Mouse (Mus musculus): Measurements from ENCODE around the gene Efcab12. TPM values are rescaled to one million over a fixed set of nuclear protein-coding genes. Genes with fewer than 3 reads are reported as not detected.
"Not testable (repeated sequence)": the region's sequence is repeated elsewhere in the genome, so short reads cannot be mapped to it uniquely, and the experiment has no call there.

Efcab12 gene
- 2.2 and 3.1 TPM in 2 replicates for polyA plus RNA-seq (2015; fragmentation: Nextera tagmentation; extraction: Ambion mirVana)

GRCm38 (mm10) chr6:115838161-115838597 is at the start of gene Efcab12:
Gene Efcab12 (minus strand): TSS chr6:115838412.
- no peaks in the 10 kb centered on the region for H3K36me3 ChIP-seq (ENCODE audit: control insufficient read depth, insufficient read depth, low read length)
- peak within 1 kb of the TSS; percentile 69 for H3K27ac ChIP-seq (ENCODE audit: low read depth, low read length)
- under 1% methylated on average over 19 of the region's 19 CpGs for WGBS
- H3K27me3 ChIP-seq (replicated peaks; ENCODE audit: control insufficient read depth, insufficient read depth, low read length) = no peaks in the 10 kb centered on the region
- peak; percentile 95 for ATAC-seq
- H3K4me3 ChIP-seq (ENCODE audit: low read length) = peak within 1 kb of the TSS; percentile 45
- no peaks in the 10 kb centered on the region for H3K9me3 ChIP-seq (ENCODE audit: control insufficient read depth, low read length)
- H3K9ac ChIP-seq (ENCODE audit: low read depth, low read length) = peak within 1 kb of the TSS; percentile 59
- peaks cover 10% of the 10 kb centered on the region for H3K4me1 ChIP-seq (ENCODE audit: control insufficient read depth, insufficient read depth, low read depth, low read length)
- H3K4me2 ChIP-seq (ENCODE audit: low read length) = peak within 1 kb of the TSS; percentile 85

GRCm38 (mm10) chr6:115886894-115887293 is 48.7 kb upstream of the Efcab12 start:
- Histone ChIP-seq H3K9ac (ENCODE audit: low read depth, low read length) (no peak overlapping the region), H3K27ac (ENCODE audit: low read depth, low read length) (no peak overlapping the region), H3K4me1 (ENCODE audit: control insufficient read depth, insufficient read depth, low read depth, low read length) (peaks cover 14% of the 10 kb centered on the region), H3K36me3 (ENCODE audit: control insufficient read depth, insufficient read depth, low read length) (peaks cover 19% of the 10 kb centered on the region), H3K9me3 (ENCODE audit: control insufficient read depth, low read length) (peaks cover 3% of the 10 kb centered on the region; the same call in 1 of the 2 replicates), H3K4me3 (ENCODE audit: low read length) (no peak overlapping the region), H3K27me3 (replicated peaks; ENCODE audit: control insufficient read depth, insufficient read depth, low read length) (no peaks in the 10 kb centered on the region), H3K4me2 (ENCODE audit: low read length) (no peak overlapping the region)
- ATAC-seq = no peak
- WGBS = 81% methylated on average over 4 of the region's 4 CpGs

- H3K4me1 ChIP-seq (ENCODE audit: control insufficient read depth, insufficient read depth, low read depth, low read length) = no peaks in the 10 kb centered on the region
- ATAC-seq = no peak
- H3K4me2 ChIP-seq (ENCODE audit: low read length) = no peak overlapping the region
- H3K27me3 ChIP-seq (replicated peaks; ENCODE audit: control insufficient read depth, insufficient read depth, low read length) = no peaks in the 10 kb centered on the region
- H3K27ac ChIP-seq (ENCODE audit: low read depth, low read length) = no peak overlapping the region
- peaks cover 3% of the 10 kb centered on the region; the same call in 1 of the 2 replicates for H3K9me3 ChIP-seq (ENCODE audit: control insufficient read depth, low read length)
- no peak overlapping the region for H3K9ac ChIP-seq (ENCODE audit: low read depth, low read length)
- H3K4me3 ChIP-seq (ENCODE audit: low read length) = no peak overlapping the region
- peaks cover 22% of the 10 kb centered on the region for H3K36me3 ChIP-seq (ENCODE audit: control insufficient read depth, insufficient read depth, low read length)
Observed at GRCm38 (mm10) chr6:115884018-115884417, 45.8 kb upstream of the Efcab12 start.

GRCm38 (mm10) chr6:115880751-115881150 is 42.5 kb upstream of the Efcab12 start:
- H3K4me3 ChIP-seq (ENCODE audit: low read length) = no peak overlapping the region
- H3K9ac ChIP-seq (ENCODE audit: low read depth, low read length) = no peak overlapping the region
- H3K27me3 ChIP-seq (replicated peaks; ENCODE audit: control insufficient read depth, insufficient read depth, low read length) = no peaks in the 10 kb centered on the region
- no peaks in the 10 kb centered on the region for H3K4me1 ChIP-seq (ENCODE audit: control insufficient read depth, insufficient read depth, low read depth, low read length)
- 91% methylated on average over 8 of the region's 8 CpGs for WGBS
- no peak overlapping the region for H3K27ac ChIP-seq (ENCODE audit: low read depth, low read length)
- no peak overlapping the region for H3K4me2 ChIP-seq (ENCODE audit: low read length)
- peaks cover 12% of the 10 kb centered on the region for H3K36me3 ChIP-seq (ENCODE audit: control insufficient read depth, insufficient read depth, low read length)
- H3K9me3 ChIP-seq (ENCODE audit: control insufficient read depth, low read length) = no peaks in the 10 kb centered on the region
- ATAC-seq = no peak

GRCm38 (mm10) chr6:115879736-115880135 is 41.5 kb upstream of the Efcab12 start:
- Histone ChIP-seq H3K36me3 (ENCODE audit: control insufficient read depth, insufficient read depth, low read length) (peaks cover 12% of the 10 kb centered on the region), H3K4me3 (ENCODE audit: low read length) (no peak overlapping the region), H3K9me3 (ENCODE audit: control insufficient read depth, low read length) (no peaks in the 10 kb centered on the region), H3K4me2 (ENCODE audit: low read length) (no peak overlapping the region), H3K4me1 (ENCODE audit: control insufficient read depth, insufficient read depth, low read depth, low read length) (no peaks in the 10 kb centered on the region), H3K27ac (ENCODE audit: low read depth, low read length) (no peak overlapping the region), H3K9ac (ENCODE audit: low read depth, low read length) (no peak overlapping the region), H3K27me3 (replicated peaks; ENCODE audit: control insufficient read depth, insufficient read depth, low read length) (no peaks in the 10 kb centered on the region)
- ATAC-seq = no peak
- 85% methylated on average over 6 of the region's 6 CpGs for WGBS

- Histone ChIP-seq H3K9me3 (ENCODE audit: control insufficient read depth, low read length) (no peaks in the 10 kb centered on the region), H3K27ac (ENCODE audit: low read depth, low read length) (no peak overlapping the region), H3K9ac (ENCODE audit: low read depth, low read length) (no peak overlapping the region), H3K4me3 (ENCODE audit: low read length) (no peak overlapping the region), H3K27me3 (replicated peaks; ENCODE audit: control insufficient read depth, insufficient read depth, low read length) (no peaks in the 10 kb centered on the region), H3K4me2 (ENCODE audit: low read length) (no peak overlapping the region), H3K36me3 (ENCODE audit: control insufficient read depth, insufficient read depth, low read length) (peaks cover 9% of the 10 kb centered on the region), H3K4me1 (ENCODE audit: control insufficient read depth, insufficient read depth, low read depth, low read length) (no peaks in the 10 kb centered on the region)
- WGBS = 83% methylated on average over 6 of the region's 6 CpGs
- ATAC-seq = no peak
Observed at GRCm38 (mm10) chr6:115878694-115879093, 40.5 kb upstream of the Efcab12 start.

- ATAC-seq = no peak
- H3K27me3 ChIP-seq (replicated peaks; ENCODE audit: control insufficient read depth, insufficient read depth, low read length) = no peaks in the 10 kb centered on the region
- no peaks in the 10 kb centered on the region for H3K9me3 ChIP-seq (ENCODE audit: control insufficient read depth, low read length)
- WGBS = 87% methylated on average over 2 of the region's 2 CpGs
- no peak overlapping the region for H3K27ac ChIP-seq (ENCODE audit: low read depth, low read length)
- H3K4me2 ChIP-seq (ENCODE audit: low read length) = no peak overlapping the region
- H3K36me3 ChIP-seq (ENCODE audit: control insufficient read depth, insufficient read depth, low read length) = peaks cover 9% of the 10 kb centered on the region
- H3K4me3 ChIP-seq (ENCODE audit: low read length) = no peak overlapping the region
- no peaks in the 10 kb centered on the region for H3K4me1 ChIP-seq (ENCODE audit: control insufficient read depth, insufficient read depth, low read depth, low read length)
- H3K9ac ChIP-seq (ENCODE audit: low read depth, low read length) = no peak overlapping the region
Observed at GRCm38 (mm10) chr6:115877239-115877638, 39.0 kb upstream of the Efcab12 start.

GRCm38 (mm10) chr6:115871318-115871717 is 33.1 kb upstream of the Efcab12 start:
- H3K36me3 ChIP-seq (ENCODE audit: control insufficient read depth, insufficient read depth, low read length); H3K27me3 ChIP-seq (replicated peaks; ENCODE audit: control insufficient read depth, insufficient read depth, low read length); H3K9me3 ChIP-seq (ENCODE audit: control insufficient read depth, low read length); H3K9ac ChIP-seq (ENCODE audit: low read depth, low read length); H3K4me1 ChIP-seq (ENCODE audit: control insufficient read depth, insufficient read depth, low read depth, low read length); H3K27ac ChIP-seq (ENCODE audit: low read depth, low read length); ATAC-seq; H3K4me2 ChIP-seq (ENCODE audit: low read length); H3K4me3 ChIP-seq (ENCODE audit: low read length): not testable (repeated sequence)
- no CpG with 5 or more reads among the region's 3 CpGs for WGBS

- H3K4me3 ChIP-seq (ENCODE audit: low read length) = not testable (repeated sequence)
Observed at GRCm38 (mm10) chr6:115867157-115867556, 28.9 kb upstream of the Efcab12 start.

GRCm38 (mm10) chr6:115865246-115865645 is 27.0 kb upstream of the Efcab12 start:
- Histone ChIP-seq H3K27me3 (replicated peaks; ENCODE audit: control insufficient read depth, insufficient read depth, low read length) (no peaks in the 10 kb centered on the region), H3K27ac (ENCODE audit: low read depth, low read length) (no peak overlapping the region), H3K9me3 (ENCODE audit: control insufficient read depth, low read length) (no peaks in the 10 kb centered on the region), H3K4me1 (ENCODE audit: control insufficient read depth, insufficient read depth, low read depth, low read length) (no peaks in the 10 kb centered on the region), H3K4me2 (ENCODE audit: low read length) (no peak overlapping the region), H3K4me3 (ENCODE audit: low read length) (no peak overlapping the region), H3K36me3 (ENCODE audit: control insufficient read depth, insufficient read depth, low read length) (peaks cover 2% of the 10 kb centered on the region; the same call in 1 of the 2 replicates), H3K9ac (ENCODE audit: low read depth, low read length) (no peak overlapping the region)
- WGBS = 96% methylated on average over 4 of the region's 4 CpGs
- no peak for ATAC-seq

More at GRCm38 (mm10) chr6:115867157-115867556, 28.9 kb upstream of the Efcab12 start:
- H3K36me3 ChIP-seq (ENCODE audit: control insufficient read depth, insufficient read depth, low read length); ATAC-seq; H3K27me3 ChIP-seq (replicated peaks; ENCODE audit: control insufficient read depth, insufficient read depth, low read length); H3K4me1 ChIP-seq (ENCODE audit: control insufficient read depth, insufficient read depth, low read depth, low read length); H3K27ac ChIP-seq (ENCODE audit: low read depth, low read length); H3K4me2 ChIP-seq (ENCODE audit: low read length); H3K9me3 ChIP-seq (ENCODE audit: control insufficient read depth, low read length); H3K9ac ChIP-seq (ENCODE audit: low read depth, low read length): not testable (repeated sequence)
- no CpG with 5 or more reads among the region's 3 CpGs for WGBS

Measured in hindbrain, embryonic 16.5 days (tissue).